Mouse (Mus musculus): ENCODE results near the gene Smpd3.

- TF ChIP-seq CTCF (IDR thresholded peaks at IDR 0.05; ENCODE audit: low read depth, low read length), result no peak
- TF ChIP-seq POLR2A (IDR thresholded peaks at IDR 0.05; ENCODE audit: extremely low read depth, insufficient read depth, low read length), result no peak
Measured at GRCm38 (mm10) chr8:106304321-106304720, 33.5 kb downstream of the Smpd3 start.

Measured in liver, adult 2 months (tissue).